Mouse (Mus musculus): Measurements from ENCODE around the gene Zmynd11. TPM values are rescaled to one million over a fixed set of nuclear protein-coding genes. Genes with fewer than 3 reads are reported as not detected.

Gene Zmynd11
- polyA plus RNA-seq, 1 experiment from 2014 or later = 67.1 TPM

DNA sequence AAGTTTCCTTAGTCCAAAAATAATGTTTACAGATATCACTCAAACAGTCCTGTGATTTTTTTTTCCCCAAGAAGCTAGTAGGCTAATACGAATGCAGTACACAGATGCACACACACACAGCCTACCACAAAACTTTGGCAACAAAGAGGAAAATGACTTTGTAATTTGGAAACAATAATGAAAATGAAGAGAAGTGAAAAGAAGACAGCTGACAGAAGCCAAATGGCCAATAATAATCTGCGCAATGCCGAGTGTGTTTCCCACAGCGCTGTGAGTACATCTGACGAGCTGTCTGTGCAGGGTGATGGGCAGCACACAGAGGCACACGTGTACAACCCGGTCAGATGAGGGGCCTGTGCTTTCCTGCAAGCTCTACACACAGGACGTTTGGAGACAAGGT is 58.4 kb downstream of the Zmynd11 start:
- TF ChIP-seq CTCF (IDR thresholded peaks at IDR 0.05; ENCODE audit: low read depth) = no peak
- Histone ChIP-seq H3K4me3 (replicated peaks; ENCODE audit: low read depth, low read length) (no peak overlapping the region), H3K9ac (ENCODE audit: low read depth, low read length) (no peak overlapping the region), H3K36me3 (ENCODE audit: insufficient read depth, low read length) (0 out of 2 replicates have a peak, but pooled peaks cover 3% of the 10 kb centered on the region), H3K9me3 (replicated peaks; ENCODE audit: low read length) (no peaks in the 10 kb centered on the region), H3K27me3 (ENCODE audit: insufficient read depth, low read length) (no peaks in the 10 kb centered on the region), H3K4me2 (ENCODE audit: low read length) (no peak overlapping the region), H3K4me1 (replicated peaks; ENCODE audit: insufficient read depth, low read length) (no peaks in the 10 kb centered on the region), H3K27ac (no peak overlapping the region)
- WGBS = 90% methylated on average over 8 of the region's 8 CpGs
- no peak for DNase-seq (ENCODE audit: low spot score)
- ATAC-seq (replicated peaks; ENCODE audit: low FRiP score, low read depth) = no peak

DNA sequence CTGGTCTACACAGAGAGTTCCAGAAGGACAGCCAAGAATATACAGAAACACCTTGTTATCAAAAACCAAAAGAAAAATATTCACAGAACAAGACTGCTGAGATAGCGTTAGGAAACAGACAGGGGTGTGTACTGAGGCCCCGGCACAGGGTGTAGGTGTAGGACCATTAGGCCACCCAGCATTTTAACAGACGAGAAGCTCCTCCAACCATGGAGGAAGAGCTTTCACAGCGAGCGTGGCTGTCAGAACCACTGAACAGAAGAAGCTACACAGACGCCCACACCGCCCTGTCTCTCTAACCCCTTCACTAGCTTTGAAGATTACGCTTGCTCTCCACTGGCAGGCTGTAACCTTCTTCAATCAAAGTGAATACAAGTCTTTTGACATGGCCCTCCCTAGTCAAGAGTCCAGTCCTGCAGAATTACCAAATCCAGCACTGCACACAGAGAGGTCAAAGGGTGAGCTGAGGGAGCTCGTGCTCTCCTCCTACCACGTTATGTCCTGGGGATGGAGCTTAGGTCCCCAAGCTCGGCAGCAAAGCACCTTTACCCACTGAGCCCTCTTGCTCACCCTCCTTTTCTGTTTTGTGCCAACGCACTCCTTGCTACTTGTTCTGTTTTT is 62.4 kb downstream of the Zmynd11 start:
- DNase-seq (ENCODE audit: low spot score) = no peak
- Histone ChIP-seq H3K4me2 (ENCODE audit: low read length) (no peak overlapping the region), H3K9me3 (replicated peaks; ENCODE audit: low read length) (no peaks in the 10 kb centered on the region), H3K36me3 (ENCODE audit: insufficient read depth, low read length) (peaks cover 8% of the 10 kb centered on the region; the same call in 1 of the 2 replicates), H3K27ac (no peak overlapping the region), H3K9ac (ENCODE audit: low read depth, low read length) (no peak overlapping the region), H3K4me3 (replicated peaks; ENCODE audit: low read depth, low read length) (no peak overlapping the region), H3K4me1 (replicated peaks; ENCODE audit: insufficient read depth, low read length) (no peaks in the 10 kb centered on the region), H3K27me3 (ENCODE audit: insufficient read depth, low read length) (no peaks in the 10 kb centered on the region)
- WGBS = 79% methylated on average over 12 of the region's 12 CpGs
- TF ChIP-seq CTCF (IDR thresholded peaks at IDR 0.05; ENCODE audit: low read depth) = no peak
- no peak for ATAC-seq (replicated peaks; ENCODE audit: low FRiP score, low read depth)

- H3K27ac ChIP-seq = no peak overlapping the region
- TF ChIP-seq CTCF (IDR thresholded peaks at IDR 0.05; ENCODE audit: low read depth) = no peak
- 95% methylated on average over 4 of the region's 4 CpGs for WGBS
- H3K9ac ChIP-seq (ENCODE audit: low read depth, low read length) = no peak overlapping the region
- no peak overlapping the region for H3K4me2 ChIP-seq (ENCODE audit: low read length)
- no peaks in the 10 kb centered on the region for H3K4me1 ChIP-seq (replicated peaks; ENCODE audit: insufficient read depth, low read length)
- H3K4me3 ChIP-seq (replicated peaks; ENCODE audit: low read depth, low read length) = no peak overlapping the region
- no peaks in the 10 kb centered on the region for H3K9me3 ChIP-seq (replicated peaks; ENCODE audit: low read length)
- DNase-seq (ENCODE audit: low spot score) (no peak), ATAC-seq (replicated peaks; ENCODE audit: low FRiP score, low read depth) (no peak)
- peaks cover 26% of the 10 kb centered on the region for H3K36me3 ChIP-seq (ENCODE audit: insufficient read depth, low read length)
- no peaks in the 10 kb centered on the region for H3K27me3 ChIP-seq (ENCODE audit: insufficient read depth, low read length)
Observed at GRCm38 (mm10) chr13:9697340-9697739, 67.8 kb downstream of the Zmynd11 start.

- Histone ChIP-seq H3K4me2 (ENCODE audit: low read length) (no peak overlapping the region), H3K4me1 (replicated peaks; ENCODE audit: insufficient read depth, low read length) (no peaks in the 10 kb centered on the region), H3K27me3 (ENCODE audit: insufficient read depth, low read length) (no peaks in the 10 kb centered on the region), H3K9ac (ENCODE audit: low read depth, low read length) (no peak overlapping the region), H3K27ac (no peak overlapping the region), H3K9me3 (replicated peaks; ENCODE audit: low read length) (no peaks in the 10 kb centered on the region), H3K4me3 (replicated peaks; ENCODE audit: low read depth, low read length) (no peak overlapping the region), H3K36me3 (ENCODE audit: insufficient read depth, low read length) (peaks cover 37% of the 10 kb centered on the region)
- DNase-seq (ENCODE audit: low spot score) (no peak), ATAC-seq (replicated peaks; ENCODE audit: low FRiP score, low read depth) (no peak)
- no peak for TF ChIP-seq CTCF (IDR thresholded peaks at IDR 0.05; ENCODE audit: low read depth)
Observed at GRCm38 (mm10) chr13:9695809-9696208, 69.3 kb downstream of the Zmynd11 start.

GRCm38 (mm10) chr13:9695403-9695802 is 69.7 kb downstream of the Zmynd11 start:
- no peak overlapping the region for H3K4me2 ChIP-seq (ENCODE audit: low read length)
- H3K27me3 ChIP-seq (ENCODE audit: insufficient read depth, low read length) = no peaks in the 10 kb centered on the region
- ATAC-seq (replicated peaks; ENCODE audit: low FRiP score, low read depth) (no peak), DNase-seq (ENCODE audit: low spot score) (no peak)
- H3K36me3 ChIP-seq (ENCODE audit: insufficient read depth, low read length) = peaks cover 39% of the 10 kb centered on the region
- no peak for TF ChIP-seq CTCF (IDR thresholded peaks at IDR 0.05; ENCODE audit: low read depth)
- H3K9ac ChIP-seq (ENCODE audit: low read depth, low read length) = no peak overlapping the region
- no peak overlapping the region for H3K27ac ChIP-seq
- no peaks in the 10 kb centered on the region for H3K4me1 ChIP-seq (replicated peaks; ENCODE audit: insufficient read depth, low read length)
- WGBS = 81% methylated on average over 4 of the region's 4 CpGs
- H3K9me3 ChIP-seq (replicated peaks; ENCODE audit: low read length) = no peaks in the 10 kb centered on the region
- H3K4me3 ChIP-seq (replicated peaks; ENCODE audit: low read depth, low read length) = no peak overlapping the region

GRCm38 (mm10) chr13:9694651-9695050 is 70.5 kb downstream of the Zmynd11 start:
- Histone ChIP-seq H3K9ac (ENCODE audit: low read depth, low read length) (no peak overlapping the region), H3K4me2 (ENCODE audit: low read length) (no peak overlapping the region), H3K27ac (no peak overlapping the region), H3K27me3 (ENCODE audit: insufficient read depth, low read length) (no peaks in the 10 kb centered on the region), H3K36me3 (ENCODE audit: insufficient read depth, low read length) (peaks cover 42% of the 10 kb centered on the region), H3K9me3 (replicated peaks; ENCODE audit: low read length) (no peaks in the 10 kb centered on the region), H3K4me1 (replicated peaks; ENCODE audit: insufficient read depth, low read length) (no peaks in the 10 kb centered on the region), H3K4me3 (replicated peaks; ENCODE audit: low read depth, low read length) (no peak overlapping the region)
- no peak for TF ChIP-seq CTCF (IDR thresholded peaks at IDR 0.05; ENCODE audit: low read depth)
- ATAC-seq (replicated peaks; ENCODE audit: low FRiP score, low read depth) (no peak), DNase-seq (ENCODE audit: low spot score) (no peak)
- 94% methylated on average over 6 of the region's 6 CpGs for WGBS

DNA sequence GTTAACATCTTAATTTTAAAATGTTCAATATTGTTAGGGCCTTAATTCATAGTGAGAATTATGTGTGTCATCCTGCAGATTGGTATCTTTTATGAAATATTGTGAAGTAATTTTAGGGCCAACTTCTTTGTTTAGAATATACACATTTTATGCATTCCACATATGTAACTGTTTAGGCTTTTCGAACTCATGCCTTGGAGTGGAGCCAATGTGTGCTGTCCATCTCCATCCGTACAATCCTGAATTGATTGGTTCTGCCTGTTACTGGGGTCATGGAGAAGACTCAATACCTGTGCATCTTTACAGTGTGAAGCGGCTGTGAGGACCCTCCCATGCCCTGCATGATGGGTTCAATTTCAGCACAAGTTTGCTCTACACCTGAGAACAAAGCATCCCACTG is 72.3 kb downstream of the Zmynd11 start:
- TF ChIP-seq CTCF (IDR thresholded peaks at IDR 0.05; ENCODE audit: low read depth) = no peak
- Histone ChIP-seq H3K4me2 (ENCODE audit: low read length) (no peak overlapping the region), H3K4me1 (replicated peaks; ENCODE audit: insufficient read depth, low read length) (no peaks in the 10 kb centered on the region), H3K4me3 (replicated peaks; ENCODE audit: low read depth, low read length) (no peak overlapping the region), H3K36me3 (ENCODE audit: insufficient read depth, low read length) (peaks cover 59% of the 10 kb centered on the region), H3K27me3 (ENCODE audit: insufficient read depth, low read length) (no peaks in the 10 kb centered on the region), H3K9ac (ENCODE audit: low read depth, low read length) (no peak overlapping the region), H3K27ac (no peak overlapping the region), H3K9me3 (replicated peaks; ENCODE audit: low read length) (no peaks in the 10 kb centered on the region)
- ATAC-seq (replicated peaks; ENCODE audit: low FRiP score, low read depth) (no peak), DNase-seq (ENCODE audit: low spot score) (no peak)
- 92% methylated on average over 3 of the region's 3 CpGs for WGBS

Measured in kidney, postnatal 0 days (tissue).